Mouse (Mus musculus) Muller cell, postnatal 12 days (primary cell): ENCODE measurements at regions not wholly inside any gene's neighbourhood (a gene's known extent, or its start where the extent isn't known, plus 50 kb on each side); places are given as distances from the start of the nearest gene placed in this dataset.

ENCODE experiments used
- DNase-seq: peaks from one replicate; pipeline ENCODE4 v3.0.0-alpha.2; 2015; ENCODE audit errors: inconsistent ontology term

GRCm38 (mm10) chr16:37459533-37459890, 74.8 kb upstream of the Stxbp5l start:
- DNase-seq = no peak

- DNase-seq = no peak
Measured at GRCm38 (mm10) chr16:37458592-37459532, 74.1 kb upstream of the Stxbp5l start.

- DNase-seq = no peak
Measured at GRCm38 (mm10) chr16:37455971-37456370, 71.2 kb upstream of the Stxbp5l start.

GRCm38 (mm10) chr16:37449846-37450245, 65.1 kb upstream of the Stxbp5l start:
- no peak for DNase-seq

GRCm38 (mm10) chr16:37445756-37446155, 61.0 kb upstream of the Stxbp5l start:
- DNase-seq = no peak

- DNase-seq = no peak
Measured at GRCm38 (mm10) chr16:37442936-37443335, 58.2 kb upstream of the Stxbp5l start.

GRCm38 (mm10) chr16:37442481-37442880, 57.7 kb upstream of the Stxbp5l start:
- no peak for DNase-seq

- peak; percentile 85 for DNase-seq
Measured at GRCm38 (mm10) chr16:37440628-37441164, 55.9 kb upstream of the Stxbp5l start.
